Mouse (Mus musculus) frontal cortex, postnatal 10 days (tissue): ENCODE measurements around the gene Ifitm2.

Experiments
- DNase-seq, 2 experiments: peaks; one replicate each; pipeline ENCODE4 v3.0.0; 2022; ENCODE audit warnings: low spot score in 2 of 2, mixed read lengths in 1 of 2

Ifitm2 gene

DNA sequence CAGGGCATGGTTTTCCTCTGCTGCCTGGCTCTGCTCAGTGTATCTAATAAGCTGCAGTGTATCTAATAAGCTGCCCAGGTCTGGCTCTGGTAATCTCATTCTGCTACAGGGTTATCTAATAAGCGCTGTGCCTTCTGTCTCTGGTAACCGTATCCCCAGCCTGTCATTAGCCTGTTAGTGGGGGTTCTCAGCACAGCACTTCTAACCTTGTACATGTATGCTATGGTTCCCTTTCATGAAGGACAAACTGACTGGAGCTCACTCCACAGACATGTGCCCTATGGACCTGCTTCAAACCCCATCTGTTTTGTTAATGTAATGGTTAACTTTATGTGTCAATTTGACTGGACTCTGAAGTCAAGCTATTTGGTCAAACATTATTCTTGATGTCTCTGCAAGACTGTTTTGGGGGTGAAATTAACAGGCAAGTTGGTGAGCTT is 50.1 kb downstream of the Ifitm2 start:
- DNase-seq, result no peak
